Mouse (Mus musculus) ZHBTc4 (cell line): ENCODE measurements around the gene Ttc28.
"Not testable (repeated sequence)": the region's sequence is repeated elsewhere in the genome, so short reads cannot be mapped to it uniquely, and the experiment has no call there.

Experiments
- DNase-seq: peaks from one replicate; pipeline ENCODE4 v3.0.0-alpha.2; 2011; ENCODE audit warnings: low read depth, low spot score

Gene Ttc28

GRCm38 (mm10) chr5:110879584-110880374 is at the start of gene Ttc28:
Ttc28 (plus strand) TSS chr5:110879803.
- DNase-seq = peak; percentile 90

- DNase-seq = peak; percentile 44
Measured at GRCm38 (mm10) chr5:110831036-110831720, 48.4 kb upstream of the Ttc28 start.

GRCm38 (mm10) chr5:110835959-110836358 is 43.6 kb upstream of the Ttc28 start:
- DNase-seq = peak; percentile 42

- not testable (repeated sequence) for DNase-seq
Measured at GRCm38 (mm10) chr5:110838016-110838415, 41.6 kb upstream of the Ttc28 start.

- no peak for DNase-seq
Measured at GRCm38 (mm10) chr5:110839038-110839677, 40.4 kb upstream of the Ttc28 start.

GRCm38 (mm10) chr5:110839678-110840365 is 39.8 kb upstream of the Ttc28 start, which contains the start of the genes Hscb and Chek2:
Hscb (minus strand) TSS chr5:110839777.
Chek2 (plus strand) TSS chr5:110839979.
- DNase-seq = peak; percentile 99

GRCm38 (mm10) chr5:110840465-110840864 is 39.1 kb upstream of the Ttc28 start:
- DNase-seq = peak; percentile 80

- peak; percentile 45 for DNase-seq
Measured at GRCm38 (mm10) chr5:110841046-110841862, 38.3 kb upstream of the Ttc28 start.

- peak; percentile 36 for DNase-seq
Measured at GRCm38 (mm10) chr5:110852990-110853389, 26.6 kb upstream of the Ttc28 start.

- no peak for DNase-seq
Measured at GRCm38 (mm10) chr5:110857091-110857490, 22.5 kb upstream of the Ttc28 start.

- peak; percentile 27 for DNase-seq
Measured at GRCm38 (mm10) chr5:110859013-110859650, 20.5 kb upstream of the Ttc28 start.

- DNase-seq = no peak
Measured at GRCm38 (mm10) chr5:110860445-110860844, 19.2 kb upstream of the Ttc28 start.

GRCm38 (mm10) chr5:110868460-110868859 is 11.1 kb upstream of the Ttc28 start:
- DNase-seq = no peak

- DNase-seq = no peak
Measured at GRCm38 (mm10) chr5:110869242-110869669, 10.3 kb upstream of the Ttc28 start.

- no peak for DNase-seq
Measured at GRCm38 (mm10) chr5:110873160-110873559, 6.4 kb upstream of the Ttc28 start.

- DNase-seq = no peak
Measured at GRCm38 (mm10) chr5:110874711-110875110, 4.9 kb upstream of the Ttc28 start.

- no peak for DNase-seq
Measured at GRCm38 (mm10) chr5:110875286-110875685, 4.3 kb upstream of the Ttc28 start.

- peak; percentile 88 for DNase-seq
Measured at GRCm38 (mm10) chr5:110877666-110878505, 1.7 kb upstream of the Ttc28 start.

GRCm38 (mm10) chr5:110878526-110878925 is 1.1 kb upstream of the Ttc28 start:
- peak; percentile 51 for DNase-seq
